Mouse (Mus musculus): ENCODE measurements around the gene Cyp3a57.
"Not testable (repeated sequence)": the region's sequence is repeated elsewhere in the genome, so short reads cannot be mapped to it uniquely, and the experiment has no call there.

DNA sequence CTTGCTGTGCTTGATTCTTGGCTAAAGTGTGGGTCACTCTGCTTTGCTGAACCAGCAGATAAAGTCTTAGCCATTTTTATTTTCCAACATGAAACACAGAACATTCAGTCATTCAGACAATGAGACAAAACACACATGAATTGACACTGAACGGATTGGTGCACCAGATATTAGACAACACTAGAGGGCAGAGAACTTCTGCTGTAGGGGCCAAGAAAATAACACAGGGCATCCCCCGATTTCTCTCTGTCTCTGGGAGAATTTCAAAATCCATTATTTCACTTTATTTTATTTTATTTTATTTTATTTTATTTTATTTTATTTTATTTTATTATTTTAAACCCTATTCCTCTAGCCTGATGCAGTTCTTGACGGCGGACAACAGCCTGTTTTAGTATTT is 38.1 kb upstream of the Cyp3a57 start:
- TF ChIP-seq GATA1, TAL1 (IDR thresholded peaks at IDR 0.05; ENCODE audit: low read length): not testable (repeated sequence)
